Mouse (Mus musculus): ENCODE measurements around the gene Coq8b. TPM values are rescaled to one million over a fixed set of nuclear protein-coding genes. Genes with fewer than 3 reads are reported as not detected.
"Not testable (repeated sequence)": the region's sequence is repeated elsewhere in the genome, so short reads cannot be mapped to it uniquely, and the experiment has no call there.

The Coq8b gene
- polyA plus RNA-seq, 1 experiment from 2014 or later, result 20.8 TPM

GRCm38 (mm10) chr7:27233300-27233699, 477 bp downstream of the Coq8b start:
- no peaks in the 10 kb centered on the region for H3K27me3 ChIP-seq (ENCODE audit: insufficient read depth, low read length)
- DNase-seq (ENCODE audit: low spot score) (no peak), ATAC-seq (replicated peaks; ENCODE audit: low FRiP score, low read depth) (peak; percentile 23; the same call in 1 of the 2 replicates)
- peaks cover 3% of the 10 kb centered on the region; the same call in 1 of the 2 replicates for H3K4me1 ChIP-seq (replicated peaks; ENCODE audit: insufficient read depth, low read length)
- H3K4me2 ChIP-seq (ENCODE audit: low read length), result peak overlapping the region; percentile 69
- peak overlapping the region; percentile 55 for H3K4me3 ChIP-seq (replicated peaks; ENCODE audit: low read depth, low read length)
- H3K36me3 ChIP-seq (ENCODE audit: insufficient read depth, low read length), result peaks cover 4% of the 10 kb centered on the region; the same call in 1 of the 2 replicates
- peak overlapping the region; percentile 59 for H3K9ac ChIP-seq (ENCODE audit: low read depth, low read length)
- H3K9me3 ChIP-seq (replicated peaks; ENCODE audit: low read length), result no peaks in the 10 kb centered on the region
- H3K27ac ChIP-seq, result peak overlapping the region; percentile 79
- 4% methylated on average over 6 of the region's 6 CpGs for WGBS
- no peak for TF ChIP-seq CTCF (IDR thresholded peaks at IDR 0.05; ENCODE audit: low read depth)

- 88% methylated on average over 2 of the region's 2 CpGs for WGBS
- H3K4me1 ChIP-seq (replicated peaks; ENCODE audit: insufficient read depth, low read length), result no peaks in the 10 kb centered on the region
- H3K9ac ChIP-seq (ENCODE audit: low read depth, low read length), result no peak overlapping the region
- no peaks in the 10 kb centered on the region for H3K27me3 ChIP-seq (ENCODE audit: insufficient read depth, low read length)
- DNase-seq (ENCODE audit: low spot score) (no peak), ATAC-seq (replicated peaks; ENCODE audit: low FRiP score, low read depth) (no peak)
- TF ChIP-seq CTCF (IDR thresholded peaks at IDR 0.05; ENCODE audit: low read depth), result no peak
- H3K36me3 ChIP-seq (ENCODE audit: insufficient read depth, low read length), result peaks cover 8% of the 10 kb centered on the region; the same call in 1 of the 2 replicates
- no peak overlapping the region for H3K27ac ChIP-seq
- no peaks in the 10 kb centered on the region for H3K9me3 ChIP-seq (replicated peaks; ENCODE audit: low read length)
- no peak overlapping the region for H3K4me2 ChIP-seq (ENCODE audit: low read length)
- no peak overlapping the region for H3K4me3 ChIP-seq (replicated peaks; ENCODE audit: low read depth, low read length)
These were observed 2.9 kb downstream of the Coq8b start for GRCm38 (mm10) chr7:27235726-27236125.

GRCm38 (mm10) chr7:27237527-27237926, 4.7 kb downstream of the Coq8b start:
- 72% methylated on average over 2 of the region's 2 CpGs for WGBS
- Histone ChIP-seq H3K36me3 (ENCODE audit: insufficient read depth, low read length) (peaks cover 18% of the 10 kb centered on the region; the same call in 1 of the 2 replicates), H3K4me2 (ENCODE audit: low read length) (no peak overlapping the region), H3K4me1 (replicated peaks; ENCODE audit: insufficient read depth, low read length) (no peaks in the 10 kb centered on the region), H3K27ac (no peak overlapping the region), H3K9ac (ENCODE audit: low read depth, low read length) (no peak overlapping the region), H3K9me3 (replicated peaks; ENCODE audit: low read length) (no peaks in the 10 kb centered on the region), H3K4me3 (replicated peaks; ENCODE audit: low read depth, low read length) (no peak overlapping the region), H3K27me3 (ENCODE audit: insufficient read depth, low read length) (no peaks in the 10 kb centered on the region)
- DNase-seq (ENCODE audit: low spot score) (no peak), ATAC-seq (replicated peaks; ENCODE audit: low FRiP score, low read depth) (no peak)
- TF ChIP-seq CTCF (IDR thresholded peaks at IDR 0.05; ENCODE audit: low read depth), result peak; percentile 45; the same call in 1 of the 2 replicates

GRCm38 (mm10) chr7:27238568-27238967, 5.7 kb downstream of the Coq8b start:
- DNase-seq (ENCODE audit: low spot score), result no peak
- no peak overlapping the region for H3K9ac ChIP-seq (ENCODE audit: low read depth, low read length)
- H3K4me2 ChIP-seq (ENCODE audit: low read length), result no peak overlapping the region
- H3K4me3 ChIP-seq (replicated peaks; ENCODE audit: low read depth, low read length), result no peak overlapping the region
- TF ChIP-seq CTCF (IDR thresholded peaks at IDR 0.05; ENCODE audit: low read depth), result no peak
- no peaks in the 10 kb centered on the region for H3K27me3 ChIP-seq (ENCODE audit: insufficient read depth, low read length)
- H3K9me3 ChIP-seq (replicated peaks; ENCODE audit: low read length), result no peaks in the 10 kb centered on the region
- H3K4me1 ChIP-seq (replicated peaks; ENCODE audit: insufficient read depth, low read length), result no peaks in the 10 kb centered on the region
- 92% methylated on average over 5 of the region's 5 CpGs for WGBS
- peaks cover 23% of the 10 kb centered on the region; the same call in 1 of the 2 replicates for H3K36me3 ChIP-seq (ENCODE audit: insufficient read depth, low read length)
- no peak for ATAC-seq (replicated peaks; ENCODE audit: low FRiP score, low read depth)
- H3K27ac ChIP-seq, result no peak overlapping the region

GRCm38 (mm10) chr7:27243211-27243610, 10.4 kb downstream of the Coq8b start:
- TF ChIP-seq CTCF (IDR thresholded peaks at IDR 0.05; ENCODE audit: low read depth), result no peak
- Histone ChIP-seq H3K27ac (no peak overlapping the region), H3K4me3 (replicated peaks; ENCODE audit: low read depth, low read length) (no peak overlapping the region)

GRCm38 (mm10) chr7:27244088-27244487, 11.3 kb downstream of the Coq8b start:
- not testable (repeated sequence) for H3K4me2 ChIP-seq (ENCODE audit: low read length); H3K27me3 ChIP-seq (ENCODE audit: insufficient read depth, low read length); H3K9ac ChIP-seq (ENCODE audit: low read depth, low read length); ATAC-seq (replicated peaks; ENCODE audit: low FRiP score, low read depth); H3K4me1 ChIP-seq (replicated peaks; ENCODE audit: insufficient read depth, low read length); DNase-seq (ENCODE audit: low spot score); H3K4me3 ChIP-seq (replicated peaks; ENCODE audit: low read depth, low read length); H3K9me3 ChIP-seq (replicated peaks; ENCODE audit: low read length); H3K27ac ChIP-seq
- peak; percentile 51 for TF ChIP-seq CTCF (IDR thresholded peaks at IDR 0.05; ENCODE audit: low read depth)
- peaks cover 33% of the 10 kb centered on the region; the same call in 1 of the 2 replicates for H3K36me3 ChIP-seq (ENCODE audit: insufficient read depth, low read length)
- 91% methylated on average over 2 of the region's 2 CpGs for WGBS

More at GRCm38 (mm10) chr7:27243211-27243610, 10.4 kb downstream of the Coq8b start:
- DNase-seq (ENCODE audit: low spot score) (peak; percentile 9), ATAC-seq (replicated peaks; ENCODE audit: low FRiP score, low read depth) (no peak)
- Histone ChIP-seq H3K36me3 (ENCODE audit: insufficient read depth, low read length) (peaks cover 33% of the 10 kb centered on the region; the same call in 1 of the 2 replicates), H3K4me1 (replicated peaks; ENCODE audit: insufficient read depth, low read length) (no peaks in the 10 kb centered on the region), H3K9me3 (replicated peaks; ENCODE audit: low read length) (no peaks in the 10 kb centered on the region), H3K9ac (ENCODE audit: low read depth, low read length) (no peak overlapping the region), H3K4me2 (ENCODE audit: low read length) (no peak overlapping the region), H3K27me3 (ENCODE audit: insufficient read depth, low read length) (no peaks in the 10 kb centered on the region)
- WGBS, result 34% methylated on average over 8 of the region's 8 CpGs

- no peak for ATAC-seq (replicated peaks; ENCODE audit: low FRiP score, low read depth)
- Histone ChIP-seq H3K9me3 (replicated peaks; ENCODE audit: low read length) (no peaks in the 10 kb centered on the region), H3K9ac (ENCODE audit: low read depth, low read length) (no peak overlapping the region), H3K27ac (no peak overlapping the region), H3K4me1 (replicated peaks; ENCODE audit: insufficient read depth, low read length) (no peaks in the 10 kb centered on the region), H3K36me3 (ENCODE audit: insufficient read depth, low read length) (peaks cover 18% of the 10 kb centered on the region; the same call in 1 of the 2 replicates), H3K4me2 (ENCODE audit: low read length) (no peak overlapping the region), H3K4me3 (replicated peaks; ENCODE audit: low read depth, low read length) (no peak overlapping the region), H3K27me3 (ENCODE audit: insufficient read depth, low read length) (no peaks in the 10 kb centered on the region)
- WGBS, result 91% methylated on average over 2 of the region's 2 CpGs
- TF ChIP-seq CTCF (IDR thresholded peaks at IDR 0.05; ENCODE audit: low read depth), result peak; percentile 69
- DNase-seq (ENCODE audit: low spot score), result peak; percentile 40
These were observed 16.3 kb downstream of the Coq8b start for GRCm38 (mm10) chr7:27249146-27249545.

Measured in kidney, postnatal 0 days (tissue).